Comparison of ENCODE assay signal across 1 mouse cellular context in genomic region chr2:30287027-30287373, GRCm38 (mm10).
TF ChIP-seq lines count a peak whose summit lies in the region.

No protein-coding gene starts in this region.

TF ChIP-seq in MEL, 35 proteins besides CTCF, POLR2A, EP300 and RAD21:
- TF ChIP-seq UBTF (IDR thresholded peaks at IDR 0.05; ENCODE audit: borderline replicate concordance, insufficient read depth, low read depth, low read length): no peak
- no peak for TF ChIP-seq USF1 (IDR thresholded peaks at IDR 0.05; ENCODE audit: low read depth, low read length)
- no peak for TF ChIP-seq ZNF384 (IDR thresholded peaks at IDR 0.05; ENCODE audit: low read depth, low read length)
- 0 out of 2 replicates have a peak, but pooled peaks have one; percentile 24 for TF ChIP-seq ETS1 (IDR thresholded peaks at IDR 0.05; ENCODE audit: low read depth, low read length)
